Mouse (Mus musculus) heart, embryonic 16.5 days (tissue): ENCODE results near the gene Isyna1. TPM values are rescaled to one million over a fixed set of nuclear protein-coding genes. Genes with fewer than 3 reads are reported as not detected.

Source experiments
- polyA plus RNA-seq: library from polyadenylated mRNA; unstranded; fragments of >200 nt; fragmentation: Nextera tagmentation; extraction: Ambion mirVana; gene quantifications from 2 replicates; pipeline ENCODE4 v1.2.1, GENCODE M21; 2015

The Isyna1 gene
- polyA plus RNA-seq, 1 experiment from 2014 or later: 111 TPM

Other genes starting within 250 kb of the Isyna1 start
- 7.9 and 9.7 TPM in 2 replicates for gene Upf1, start 241.1 kb upstream of the Isyna1 start, polyA plus RNA-seq
- 3.0 and 4.3 TPM in 2 replicates for gene Comp, start 220.8 kb upstream of the Isyna1 start, polyA plus RNA-seq
- 10.2 and 10.7 TPM in 2 replicates for gene Crtc1, start 154.8 kb upstream of the Isyna1 start, polyA plus RNA-seq
- gene Klhl26, start 117.4 kb upstream of the Isyna1 start, polyA plus RNA-seq: 9.9 and 12.4 TPM in 2 replicates
- 0.13 and 0.41 TPM in 2 replicates for gene Tmem59l, start 107.0 kb upstream of the Isyna1 start, polyA plus RNA-seq
- 3.2 and 17.8 TPM in 2 replicates for gene Crlf1, start 101.2 kb upstream of the Isyna1 start, polyA plus RNA-seq
- gene Rex1bd, start 87.6 kb upstream of the Isyna1 start, polyA plus RNA-seq: 122 and 129 TPM in 2 replicates
- 691 and 770 TPM in 2 replicates for gene Uba52, start 83.6 kb upstream of the Isyna1 start, polyA plus RNA-seq
- gene Fkbp8, start 66.6 kb upstream of the Isyna1 start, polyA plus RNA-seq: 273 and 275 TPM in 2 replicates
- gene Kxd1, start 66.4 kb upstream of the Isyna1 start, polyA plus RNA-seq: 74.4 and 77.6 TPM in 2 replicates
- gene Ell, start 54.9 kb upstream of the Isyna1 start, polyA plus RNA-seq: 14.0 and 15.4 TPM in 2 replicates
- gene Ssbp4, start 14.5 kb downstream of the Isyna1 start, polyA plus RNA-seq: 68.4 and 69.5 TPM in 2 replicates
- 1.8 and 2.3 TPM in 2 replicates for gene Lrrc25, start 21.8 kb downstream of the Isyna1 start, polyA plus RNA-seq
- gene Gdf15, start 38.1 kb downstream of the Isyna1 start, polyA plus RNA-seq: 1.2 and 1.6 TPM in 2 replicates
- 35.5 and 36.7 TPM in 2 replicates for gene Pgpep1, start 66.0 kb downstream of the Isyna1 start, polyA plus RNA-seq
- 252 and 258 TPM in 2 replicates for gene Lsm4, start 78.9 kb downstream of the Isyna1 start, polyA plus RNA-seq
- gene Jund, start 104.6 kb downstream of the Isyna1 start, polyA plus RNA-seq: 58.7 and 59.3 TPM in 2 replicates
- 0.05 TPM in 1 of 2 replicates, not detected in the other for gene Iqcn, start 109.1 kb downstream of the Isyna1 start, polyA plus RNA-seq
- not detected in 2 replicates for gene Gm3336, start 124.2 kb downstream of the Isyna1 start, polyA plus RNA-seq
- 0.38 and 0.55 TPM in 2 replicates for gene Pde4c, start 129.3 kb downstream of the Isyna1 start, polyA plus RNA-seq
- 29.1 and 30.0 TPM in 2 replicates for gene Rab3a, start 160.3 kb downstream of the Isyna1 start, polyA plus RNA-seq
- 44.0 and 50.5 TPM in 2 replicates for gene Mpv17l2, start 166.6 kb downstream of the Isyna1 start, polyA plus RNA-seq
- gene Pik3r2, start 182.3 kb downstream of the Isyna1 start, polyA plus RNA-seq: 42.1 and 43.3 TPM in 2 replicates
- 7.3 and 9.3 TPM in 2 replicates for gene Mast3, start 210.7 kb downstream of the Isyna1 start, polyA plus RNA-seq
- 0.77 and 1.6 TPM in 2 replicates for gene Il12rb1, start 214.1 kb downstream of the Isyna1 start, polyA plus RNA-seq
- 3.7 and 3.8 TPM in 2 replicates for gene Arrdc2, start 245.3 kb downstream of the Isyna1 start, polyA plus RNA-seq